Mouse (Mus musculus) mesoderm, embryonic 11.5 days (tissue): ENCODE measurements at regions not wholly inside any gene's neighbourhood (a gene's known extent, or its start where the extent isn't known, plus 50 kb on each side); places are given as distances from the start of the nearest gene placed in this dataset.
"Not testable (repeated sequence)": the region's sequence is repeated elsewhere in the genome, so short reads cannot be mapped to it uniquely, and the experiment has no call there.

ENCODE experiments used
- DNase-seq: peaks from one replicate; pipeline ENCODE4 v3.0.0-alpha.2; 2012; ENCODE audit warnings: low read depth, low spot score

DNA sequence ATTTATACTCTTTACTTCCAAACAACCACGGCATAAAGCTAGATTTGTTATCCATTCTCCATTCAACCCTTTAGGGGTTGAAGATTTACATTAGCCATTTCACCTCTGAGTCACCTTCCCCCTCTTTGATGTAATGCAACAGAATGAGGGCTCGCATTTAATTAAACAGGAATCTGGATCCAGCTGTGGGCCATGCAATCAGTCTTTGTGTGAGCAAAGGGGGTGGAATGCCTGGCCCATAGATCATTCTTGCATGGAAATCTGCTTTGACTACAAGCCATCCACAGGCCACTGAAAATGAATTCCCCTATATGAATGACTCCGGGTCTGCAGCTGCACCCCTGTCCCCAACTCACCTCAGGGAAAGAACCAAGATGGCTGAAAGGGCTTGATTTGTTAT is 574.4 kb downstream of the Cypt12 start:
- DNase-seq: peak; percentile 52

DNA sequence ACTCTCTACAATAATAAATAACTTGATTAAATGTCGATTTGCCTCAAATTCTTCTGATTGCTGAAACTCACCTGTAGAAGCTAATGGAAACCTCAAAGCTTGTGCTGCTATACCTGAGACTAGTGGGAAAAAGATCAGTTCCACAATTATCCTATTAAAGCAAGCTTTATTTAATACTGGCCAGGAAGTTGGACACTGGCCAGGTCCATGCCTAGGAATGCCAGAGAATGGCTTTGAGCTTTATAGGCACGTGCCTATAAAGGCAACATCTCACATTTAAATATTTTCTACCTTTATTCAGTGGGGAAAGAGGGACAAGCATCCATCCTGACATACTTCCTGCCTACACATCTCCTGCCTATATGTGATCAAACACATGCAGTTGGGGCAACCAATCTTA is 575.8 kb downstream of the Cypt12 start:
- no peak for DNase-seq

DNA sequence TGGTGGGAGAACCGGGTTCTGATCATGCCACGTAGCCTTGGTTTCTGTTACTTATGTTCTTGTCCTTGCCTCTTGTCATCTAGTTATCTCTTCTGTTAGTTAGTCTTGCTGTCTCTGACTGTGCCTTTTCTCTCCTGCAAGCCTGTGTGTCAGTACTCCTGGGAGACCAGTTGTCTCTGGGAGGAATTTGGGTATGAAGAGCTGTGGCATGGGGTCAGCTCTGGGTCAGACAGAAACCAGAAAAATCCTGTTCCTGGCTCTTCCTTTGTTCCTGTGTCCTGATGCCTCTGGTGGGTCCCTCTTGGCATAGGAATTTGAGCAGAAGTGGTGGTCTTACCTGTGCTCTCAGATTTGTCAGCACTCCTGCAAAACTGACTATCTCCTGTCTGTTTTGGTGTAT is 609.0 kb downstream of the Cypt12 start:
- no peak for DNase-seq

DNA sequence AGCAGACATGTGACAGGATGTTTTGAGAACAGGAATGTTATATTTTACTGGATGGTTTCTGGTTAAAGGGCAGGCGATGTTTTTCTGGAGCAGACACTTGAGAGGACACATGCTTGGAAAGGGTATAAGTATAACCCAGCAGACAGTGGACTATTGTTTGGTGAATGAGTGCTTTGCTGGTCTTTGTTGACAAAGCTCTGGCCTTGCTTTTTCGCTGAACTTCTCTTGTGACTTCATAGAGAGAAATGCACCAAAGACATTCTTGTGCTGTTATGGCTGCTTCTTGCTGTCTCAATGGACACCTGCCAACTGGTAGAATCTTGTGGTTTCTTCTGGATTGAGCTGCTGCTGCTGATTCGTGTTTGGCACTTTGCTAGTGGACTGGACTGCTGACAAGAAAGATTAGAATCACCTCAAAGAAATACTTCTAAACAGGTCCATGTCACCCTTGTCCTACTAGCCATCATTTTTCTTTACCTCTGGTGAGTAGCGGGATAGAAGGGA is 612.1 kb downstream of the Cypt12 start:
- no peak for DNase-seq

DNA sequence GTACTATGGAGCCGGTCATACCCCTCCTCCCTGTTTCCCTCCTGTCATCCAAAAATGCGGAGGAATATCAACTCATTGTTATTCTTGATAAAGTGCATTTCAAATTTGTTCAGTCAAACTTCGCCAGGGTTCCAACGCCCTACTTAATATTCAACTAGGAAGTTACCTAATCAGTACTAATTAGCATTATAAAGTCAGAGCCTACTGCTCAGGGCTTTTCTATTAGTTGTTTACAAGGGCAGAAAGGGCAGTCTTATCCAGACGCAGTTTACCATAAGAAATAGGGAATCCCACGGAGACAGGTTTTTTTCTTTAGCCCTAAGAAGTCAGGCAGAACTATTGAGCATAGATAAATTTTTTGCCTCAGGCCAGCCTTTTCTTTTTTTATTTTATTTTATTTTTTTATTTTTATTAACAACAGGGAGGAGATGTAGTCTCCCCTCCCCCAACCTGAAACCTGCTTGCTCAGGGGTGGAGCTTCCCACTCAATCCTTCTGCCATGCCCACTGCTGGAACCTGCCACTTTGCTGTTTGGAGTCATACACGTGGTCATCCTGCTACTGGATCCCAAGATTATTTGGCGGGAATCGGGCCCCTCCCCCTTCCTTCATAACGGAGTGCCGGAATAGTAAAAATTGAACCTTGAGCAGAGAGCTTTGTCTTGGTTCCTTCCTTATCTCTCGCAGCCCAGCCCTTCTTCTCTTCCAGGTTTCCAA is 632.9 kb downstream of the Cypt12 start:
- DNase-seq: not testable (repeated sequence)

DNA sequence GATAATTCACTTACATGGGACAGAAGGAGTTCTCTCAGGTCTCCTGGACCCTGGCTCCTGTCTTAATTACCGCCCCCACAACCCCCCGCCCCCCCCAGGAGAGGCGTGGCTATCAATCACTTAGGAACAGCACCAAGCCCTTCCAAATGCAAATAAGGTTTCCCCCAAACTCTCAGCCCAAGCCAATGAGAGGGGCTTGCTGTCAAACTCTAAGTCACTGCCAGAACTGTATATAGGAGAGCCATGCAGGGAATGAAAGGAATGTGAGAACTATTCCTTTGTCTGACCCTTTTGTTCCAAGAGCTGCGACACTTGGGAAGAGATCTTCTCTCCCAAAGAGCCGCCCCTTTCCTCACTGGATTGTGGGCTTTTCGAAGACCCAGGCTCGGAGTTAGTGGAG is 672.4 kb downstream of the Cypt12 start:
- no peak for DNase-seq

DNA sequence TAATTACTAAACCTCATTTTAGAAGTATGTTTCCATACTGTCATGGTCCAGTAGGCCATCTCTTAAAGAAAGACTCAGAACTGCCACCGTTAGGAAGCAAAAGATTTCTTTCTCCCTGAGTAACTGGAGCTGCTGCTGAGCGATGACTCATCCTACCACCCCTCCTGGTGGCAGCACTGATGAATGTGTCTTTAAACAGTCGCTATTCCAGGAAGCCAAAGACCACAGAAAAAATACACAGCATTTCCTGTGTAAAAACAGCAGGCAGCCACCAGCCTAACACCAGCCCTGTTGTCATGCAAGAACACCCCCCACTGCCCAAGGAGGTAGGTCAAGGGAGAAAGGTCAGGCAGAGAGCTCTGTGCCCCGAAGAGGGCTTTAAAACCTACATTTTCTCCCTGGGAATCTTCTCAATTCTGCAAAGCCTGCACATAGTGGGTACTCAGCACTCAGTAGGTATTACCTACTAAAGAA is 675.7 kb downstream of the Cypt12 start:
- peak; percentile 79 for DNase-seq

DNA sequence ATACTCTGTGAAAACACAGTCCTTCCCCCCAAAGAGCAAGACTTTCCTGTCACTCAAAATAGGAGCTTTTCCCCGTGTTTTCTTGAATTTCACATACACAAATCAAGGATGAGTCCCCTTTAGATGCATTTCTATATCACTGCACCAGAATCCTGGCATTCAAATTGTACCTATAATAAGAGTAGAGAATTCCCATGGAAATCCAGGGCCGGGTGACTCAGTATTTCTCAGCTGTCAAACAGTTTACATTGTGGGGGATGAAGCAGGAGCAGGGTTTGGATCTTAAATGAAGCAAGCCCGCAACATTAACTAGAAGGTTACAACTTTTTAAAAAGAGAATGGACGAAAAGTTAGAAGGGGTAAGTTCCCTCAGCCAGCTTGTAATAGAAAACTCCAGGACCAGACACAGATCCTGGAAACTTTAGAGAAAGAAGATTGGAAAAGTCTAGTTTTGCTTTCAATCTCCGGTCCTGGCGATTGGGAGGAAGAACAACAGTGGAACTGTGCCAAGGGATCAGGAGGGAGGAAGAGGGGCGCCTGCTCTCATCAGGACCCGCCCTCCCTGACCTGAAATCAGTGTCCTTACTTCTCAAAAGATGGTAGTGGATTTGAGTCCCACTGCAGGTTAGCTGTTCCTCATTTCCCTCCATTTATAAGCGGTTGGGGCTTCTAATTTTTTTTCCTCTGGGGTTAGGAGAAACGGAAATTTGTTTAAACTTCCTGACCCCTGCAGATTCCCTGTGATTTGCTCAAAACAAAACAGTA is 676.4 kb downstream of the Cypt12 start:
- no peak for DNase-seq

DNA sequence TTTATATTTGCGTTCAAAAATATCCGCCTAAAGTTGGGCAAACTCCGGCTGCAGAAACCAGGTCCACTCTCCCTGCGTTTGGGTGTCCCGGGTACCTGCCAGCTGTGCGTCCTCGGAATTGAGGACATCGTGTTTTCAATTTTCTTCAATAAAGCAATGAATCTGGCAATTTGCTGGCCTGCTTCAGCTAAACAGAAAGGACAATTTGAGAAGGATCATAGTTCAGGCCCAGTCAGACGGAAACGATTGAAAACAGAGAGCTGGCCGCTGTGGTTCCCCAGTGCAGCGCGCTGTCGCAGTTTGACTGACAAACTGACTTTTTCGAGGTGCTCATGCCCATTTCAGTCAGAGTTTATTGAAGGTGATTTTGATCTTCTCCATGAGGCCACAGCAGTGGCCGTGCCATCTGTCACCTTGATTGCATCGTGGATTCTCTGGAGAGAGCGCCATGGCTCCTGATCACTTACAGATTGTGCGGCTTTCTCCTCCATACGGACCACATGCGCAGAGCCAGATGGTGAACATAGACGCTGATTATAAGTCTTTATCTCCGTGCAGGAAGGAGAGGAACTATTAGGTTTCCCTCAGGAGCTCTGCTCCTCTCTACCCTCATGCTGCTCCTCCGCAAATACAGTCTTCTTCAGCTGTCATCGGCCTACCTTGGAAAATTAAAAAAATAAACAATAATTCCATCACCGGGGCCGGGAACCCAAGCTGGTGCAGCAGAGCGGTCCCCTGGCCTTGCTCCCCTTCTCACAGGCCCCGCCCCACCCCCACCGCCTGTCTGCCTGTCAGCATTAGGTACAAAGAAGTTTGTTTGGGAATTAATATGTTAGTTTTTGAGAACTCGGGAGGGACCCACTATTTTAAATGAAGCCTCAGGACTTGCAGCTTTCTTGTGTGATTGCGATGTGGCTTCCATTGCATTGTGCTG is 677.5 kb downstream of the Cypt12 start:
- peak; percentile 77 for DNase-seq

DNA sequence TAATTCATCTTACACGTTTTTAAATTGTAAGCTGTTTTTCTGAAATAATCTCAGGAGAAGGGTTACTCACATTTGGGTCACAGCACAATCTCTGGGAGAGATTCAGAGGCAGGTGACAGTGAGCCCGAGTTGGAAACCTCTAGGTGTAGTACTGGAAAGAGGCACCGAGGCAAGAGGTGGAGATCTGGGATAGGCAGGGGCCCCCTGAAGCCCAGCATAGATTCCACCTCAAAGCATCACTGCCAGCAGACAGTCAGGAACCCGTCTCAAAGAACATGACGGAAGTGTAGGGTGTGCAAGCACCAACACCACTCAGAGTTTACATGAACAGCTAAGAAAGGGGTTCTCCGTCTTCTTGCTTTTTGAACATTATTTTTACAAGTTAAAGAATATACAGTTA is 678.2 kb downstream of the Cypt12 start:
- no peak for DNase-seq

DNA sequence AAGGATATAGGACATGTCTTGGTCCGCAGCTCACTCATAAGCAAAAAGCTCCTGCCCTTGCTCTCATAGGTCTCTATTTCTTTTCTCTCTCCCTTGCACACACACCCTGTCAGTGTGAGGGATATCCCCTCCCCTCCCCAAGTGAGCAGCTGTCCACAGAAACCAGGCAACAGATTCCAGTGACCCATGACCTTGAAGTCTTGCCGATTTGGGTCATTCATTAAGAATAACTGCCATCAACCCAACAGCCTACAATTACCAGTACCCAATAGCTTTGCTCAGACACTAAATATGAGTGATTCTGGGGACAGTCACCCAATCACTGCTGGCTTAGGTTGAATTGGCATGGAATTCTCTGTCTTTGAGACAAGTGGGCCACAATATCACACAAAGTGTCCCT is 678.6 kb downstream of the Cypt12 start:
- no peak for DNase-seq

DNA sequence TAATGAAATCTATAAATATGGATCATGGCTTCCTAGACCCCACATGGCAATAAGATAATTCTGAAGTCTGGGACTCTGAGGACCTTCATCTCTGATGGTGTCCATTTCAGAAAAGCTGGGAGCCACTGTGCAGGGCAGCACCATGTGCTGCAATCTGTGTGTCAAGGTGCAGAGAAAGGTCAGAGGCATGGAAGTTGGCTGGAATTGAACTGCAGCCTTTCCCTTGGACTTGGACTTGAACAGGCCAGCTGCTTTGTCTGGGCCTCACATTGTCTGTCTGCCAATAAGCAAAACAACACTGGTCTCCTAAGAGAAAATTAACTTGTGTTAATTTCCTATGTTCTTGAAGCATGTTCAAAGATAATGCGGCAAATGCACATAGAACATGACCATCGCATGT is 681.0 kb downstream of the Cypt12 start:
- no peak for DNase-seq

DNA sequence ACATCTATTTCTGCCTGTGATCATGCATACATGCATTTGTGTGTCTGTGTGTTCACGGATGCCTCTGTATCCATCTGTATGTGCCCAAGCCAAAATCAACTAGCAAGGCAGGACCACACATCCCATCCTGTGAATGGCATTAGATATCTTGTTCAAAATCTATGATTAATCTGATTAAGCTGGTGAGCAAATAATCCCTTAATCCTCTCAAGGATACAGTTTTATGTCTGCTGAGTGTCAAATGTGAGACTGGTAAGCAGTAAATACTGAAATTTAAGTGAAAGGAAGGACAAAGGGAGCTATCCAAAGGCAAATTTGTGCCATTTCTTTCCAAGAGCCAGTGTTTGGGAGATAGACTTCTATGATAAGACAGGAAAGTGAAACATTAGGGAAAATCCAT is 683.4 kb downstream of the Cypt12 start:
- no peak for DNase-seq

DNA sequence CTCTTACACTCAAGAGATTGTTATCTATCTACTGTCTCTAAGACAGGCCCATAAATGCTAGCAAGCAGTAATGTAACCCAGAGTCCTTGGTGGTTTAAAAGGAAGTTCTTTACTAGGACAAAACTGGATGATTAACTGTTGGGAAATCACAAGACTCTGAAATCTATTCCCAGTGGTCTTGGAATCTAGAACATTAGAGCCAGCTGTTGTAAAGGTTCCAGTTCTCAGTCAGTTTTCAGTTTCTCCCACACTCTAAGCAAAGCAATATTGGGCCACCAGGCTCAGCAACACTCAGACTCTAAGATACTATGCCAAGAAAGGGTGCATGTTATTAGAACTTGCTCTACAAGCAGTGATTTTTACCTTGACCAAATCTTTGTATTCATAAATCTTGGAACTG is 686.6 kb downstream of the Cypt12 start:
- no peak for DNase-seq

DNA sequence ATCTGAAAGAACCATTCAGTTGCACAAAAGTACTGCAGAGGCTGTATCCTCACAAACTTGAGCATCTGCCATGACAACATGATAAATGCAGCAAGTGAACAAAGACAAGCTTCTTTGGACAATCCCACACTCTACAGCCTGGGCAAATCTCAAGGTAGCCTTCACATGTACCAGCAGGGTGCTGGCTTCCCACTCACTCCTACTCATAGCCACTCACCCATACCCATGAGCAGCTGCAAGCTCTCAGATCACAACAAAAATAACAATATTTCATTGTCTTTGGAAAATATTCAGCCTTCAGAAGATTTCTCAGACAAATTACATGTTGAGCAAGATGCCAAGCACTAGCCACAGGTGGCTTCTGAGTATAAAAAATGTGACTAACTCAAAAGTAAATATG is 689.3 kb downstream of the Cypt12 start:
- DNase-seq: no peak

DNA sequence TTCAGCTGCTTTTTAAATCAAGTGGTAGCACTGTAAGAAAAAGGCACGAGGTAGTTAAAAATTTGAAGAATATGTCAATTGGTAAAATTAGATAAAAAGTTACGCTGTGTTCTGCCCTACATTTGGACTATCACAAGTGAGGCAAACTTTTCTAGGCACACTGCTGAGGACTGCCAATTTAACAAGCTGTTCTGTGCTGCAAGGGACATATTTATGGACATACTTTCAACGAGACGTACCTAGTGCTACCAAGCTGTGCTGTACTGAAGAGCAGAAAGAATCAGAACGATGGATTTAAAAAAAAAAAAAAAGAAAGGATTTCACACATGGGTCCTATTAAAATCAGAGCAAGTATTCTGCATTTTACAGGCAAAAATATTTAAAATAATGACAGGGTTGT is 692.1 kb downstream of the Cypt12 start:
- DNase-seq: no peak

DNA sequence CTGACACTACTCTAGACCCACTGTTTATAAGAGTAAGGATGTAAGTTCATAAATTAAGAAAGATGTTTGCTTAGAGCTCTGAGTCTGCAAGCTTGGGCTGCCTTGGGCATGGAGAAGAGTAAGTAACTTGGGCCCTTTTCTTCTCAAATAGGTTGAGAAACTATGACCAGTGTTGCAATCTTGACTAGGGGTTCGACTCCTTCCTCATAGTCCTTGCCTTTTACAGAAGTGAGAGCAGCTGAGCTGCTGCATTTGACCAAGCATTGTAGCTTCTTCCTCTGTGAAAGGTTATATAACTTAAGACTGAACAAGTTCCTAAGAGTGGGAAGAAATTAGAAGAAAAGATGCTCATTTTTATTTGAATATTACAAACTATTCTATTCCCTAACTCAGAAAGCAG is 693.5 kb downstream of the Cypt12 start:
- DNase-seq: no peak

DNA sequence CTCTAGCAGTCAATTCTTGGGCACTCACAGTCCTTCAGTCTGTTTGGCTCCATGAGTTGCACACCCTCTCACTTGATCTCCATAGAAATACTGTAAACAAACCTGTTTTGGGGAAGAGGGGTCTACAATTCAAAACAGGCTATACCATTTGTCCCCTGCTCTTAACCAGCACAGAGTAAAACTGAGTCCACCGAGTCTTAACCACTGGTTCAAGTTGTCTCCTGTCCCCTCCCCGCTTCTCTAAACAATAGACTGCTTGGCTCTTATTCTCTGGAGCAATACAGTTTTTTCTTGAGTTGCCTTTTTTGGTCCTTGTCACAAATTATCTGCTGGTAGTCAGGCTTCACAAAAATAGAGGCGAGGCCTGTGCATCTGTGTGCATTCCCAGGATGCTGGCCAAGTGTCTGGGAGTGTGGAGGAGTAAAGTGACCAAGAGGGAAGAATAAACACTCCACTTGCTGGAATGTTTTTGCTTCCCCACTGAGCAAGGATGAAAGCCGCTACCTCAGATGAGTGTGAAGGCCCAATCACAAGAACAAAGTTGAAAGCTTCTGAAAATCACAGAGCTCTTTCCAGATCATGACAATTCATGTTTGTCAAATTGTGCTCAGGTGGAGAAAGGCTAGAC is 695.3 kb downstream of the Cypt12 start:
- no peak for DNase-seq

DNA sequence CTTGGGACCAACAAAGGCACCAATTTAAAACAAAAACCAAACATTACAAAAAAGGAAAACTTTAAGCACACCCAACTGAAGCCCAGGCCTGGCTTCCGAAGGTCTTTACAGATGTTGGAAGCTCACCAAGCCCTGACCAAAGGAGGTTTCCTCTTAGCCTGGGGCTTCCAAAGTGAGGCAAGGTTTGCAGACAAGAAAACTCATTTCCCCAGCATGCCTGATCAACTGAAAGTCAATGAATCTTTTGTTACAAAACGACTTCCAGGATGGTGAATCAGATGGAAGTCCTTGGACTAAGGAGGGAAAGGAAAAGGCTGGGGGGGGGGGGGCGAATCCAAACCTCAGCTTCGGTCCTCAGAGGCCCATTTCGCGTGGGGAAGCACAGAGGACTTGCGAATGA is 697.3 kb downstream of the Cypt12 start:
- DNase-seq: no peak

DNA sequence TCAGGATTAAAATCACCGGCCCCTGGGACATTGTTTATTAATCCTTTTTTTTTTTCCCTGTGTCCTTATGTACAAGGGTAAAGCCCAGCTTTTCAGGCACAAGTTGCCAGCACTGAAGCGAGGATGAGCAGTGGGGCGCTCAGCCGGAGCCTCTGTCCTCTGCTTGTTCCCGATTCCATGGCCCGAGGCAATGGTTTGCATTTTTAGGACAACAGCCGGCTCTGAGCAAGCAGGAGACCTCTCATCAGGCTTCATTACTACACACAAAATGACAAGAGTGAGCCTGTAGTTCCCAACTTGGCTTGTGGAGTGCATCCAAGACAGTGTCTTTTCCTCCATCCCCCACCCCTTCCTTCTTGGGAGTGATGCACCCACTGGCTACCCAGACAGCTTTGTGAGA is 697.7 kb downstream of the Cypt12 start:
- no peak for DNase-seq

DNA sequence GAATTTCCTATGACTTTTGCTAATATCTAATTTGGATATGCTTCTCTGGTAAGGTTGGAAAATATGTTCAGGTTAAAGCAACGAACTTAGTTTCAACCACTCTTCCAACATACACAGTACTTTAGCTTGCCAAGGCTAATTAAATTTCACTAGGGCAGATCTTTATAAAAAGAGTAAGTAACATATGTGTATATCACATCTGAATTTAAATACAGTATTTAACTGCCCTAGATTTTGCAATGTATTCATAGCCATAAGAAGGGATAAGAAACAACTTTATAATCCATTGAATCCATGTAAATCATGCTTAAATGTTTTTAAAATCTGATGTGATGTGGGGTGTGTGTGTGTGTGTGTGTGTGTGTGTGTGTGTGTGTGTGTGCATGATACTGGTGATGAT is 705.3 kb downstream of the Cypt12 start:
- no peak for DNase-seq

DNA sequence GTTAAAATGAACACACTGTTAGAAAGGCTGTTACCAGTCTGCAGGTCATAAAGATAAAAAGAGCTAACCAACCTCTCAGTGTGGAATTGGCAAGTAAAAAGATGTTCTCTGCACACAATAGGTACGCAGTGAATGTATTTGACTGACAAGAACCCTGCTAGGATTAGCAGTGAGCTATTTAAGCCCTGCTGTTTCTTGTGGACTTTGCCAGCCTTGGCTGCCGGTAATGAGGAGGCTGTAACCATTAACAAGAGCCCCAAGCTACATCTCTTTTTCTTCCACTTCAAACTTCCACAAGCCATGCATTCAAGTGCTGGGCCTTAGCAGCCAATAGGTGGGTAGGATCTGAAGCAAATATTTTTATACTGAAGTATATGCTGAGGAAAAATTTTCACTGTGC is 717.5 kb downstream of the Cypt12 start:
- no peak for DNase-seq
